Mouse (Mus musculus) layer of hippocampus, adult 9-11 months (tissue): ENCODE results near the gene Tmem168.

Source experiments
- DNase-seq: peaks from one replicate; pipeline ENCODE4 v3.0.0; 2022

Gene Tmem168

GRCm38 (mm10) chr6:13582075-13582474 lies 25.8 kb downstream of the Tmem168 start:
- no peak for DNase-seq

- DNase-seq: no peak
Measured at GRCm38 (mm10) chr6:13565734-13566133, 42.2 kb downstream of the Tmem168 start.

- no peak for DNase-seq
Measured at GRCm38 (mm10) chr6:13555266-13555665, 52.6 kb downstream of the Tmem168 start.

- no peak for DNase-seq
Measured at GRCm38 (mm10) chr6:13541761-13542160, 66.1 kb downstream of the Tmem168 start.

GRCm38 (mm10) chr6:13537275-13537964 lies 70.5 kb downstream of the Tmem168 start:
- no peak for DNase-seq
